ENCODE assay signal across 22 mouse cellular contexts in genomic region chr1:153695398-153695797, GRCm38 (mm10). TPM values are rescaled to one million over a fixed set of nuclear protein-coding genes. Genes with fewer than 3 reads are reported as not detected.
"Had no signal": no experiment of that assay in that cellular context is flagged by ENCODE, and none has a peak within 500 bp of the region (broad histone marks: within the 10 kb centered on the region; RNA-seq: fewer than 3 reads in every experiment).

No protein-coding gene starts in this region.

- DNase-seq: kidney, adult 18-20 months; kidney, adult 9 months; kidney, postnatal 14 days; kidney, postnatal 4 days; liver, embryonic 13.5 days; lung, adult 2 months; lung, postnatal 14 days; lung, postnatal 4 days; midbrain, embryonic 14.5 days; right cerebral cortex, adult 18-20 months; right cerebral cortex, postnatal 14 days; right cerebral cortex, postnatal 4 days had no signal

- H3K27me3 ChIP-seq: liver, embryonic 13.5 days; neural tube, embryonic 13.5 days had no signal

- H3K9ac ChIP-seq: liver, embryonic 13.5 days; neural tube, embryonic 13.5 days had no signal

- H3K36me3 ChIP-seq: liver, embryonic 13.5 days had no signal

- H3K9me3 ChIP-seq: liver, embryonic 13.5 days; neural tube, embryonic 13.5 days had no signal

- H3K27ac ChIP-seq: liver, embryonic 13.5 days; neural tube, embryonic 13.5 days; stomach, postnatal 0 days had no signal

- H3K4me1 ChIP-seq: liver, embryonic 13.5 days had no signal

- H3K4me2 ChIP-seq: liver, embryonic 13.5 days; midbrain, embryonic 11.5 days; neural tube, embryonic 13.5 days had no signal

- H3K4me3 ChIP-seq: liver, embryonic 13.5 days; myocyte; neural tube, embryonic 13.5 days had no signal

RNA-seq across cellular contexts. Expression of gene Rgs8, which starts 42.6 kb away (rescaled TPM):
- total RNA-seq: megakaryocyte-erythroid progenitor cell, adult 5-6 weeks; monocyte, adult 5-6 weeks; neutrophil, adult 5-6 weeks had no signal
- polyA plus RNA-seq: liver, adult 2 months; liver, embryonic 16.5 days had no signal

RNA-seq across cellular contexts. Expression of gene Rgs16, which starts 44.8 kb away (rescaled TPM):
- total RNA-seq: megakaryocyte progenitor cell, adult 5-6 weeks; neutrophil, adult 5-6 weeks had no signal
